Mouse (Mus musculus) C2C12 (cell line): Measurements from ENCODE around the gene Atp6v0e. TPM values are rescaled to one million over a fixed set of nuclear protein-coding genes. Genes with fewer than 3 reads are reported as not detected.

Experiments used
- H3K27me3 ChIP-seq: one replicate; pipeline ENCODE4 v1.6.1; 2011; ENCODE audit not compliant: control insufficient read depth, insufficient read depth, insufficient read length
- H3K36me3 ChIP-seq: one replicate; pipeline ENCODE4 v1.6.1; 2011; ENCODE audit not compliant: control insufficient read depth, insufficient read depth
- H3K4me3 ChIP-seq: one replicate; pipeline ENCODE4 v1.5.1; 2011; ENCODE audit warnings: mild to moderate bottlenecking, control low read depth; ENCODE audit not compliant: poor library complexity, insufficient read depth, severe bottlenecking
- H3K79me2 ChIP-seq: one replicate; pipeline ENCODE4 v1.6.1; 2011; ENCODE audit not compliant: control insufficient read depth, insufficient read depth
- H3K79me3 ChIP-seq: one replicate; pipeline ENCODE4 v1.6.1; 2011; ENCODE audit warnings: low read depth, control low read depth
- H3ac ChIP-seq: one replicate; pipeline ENCODE3; 2011; ENCODE audit warnings: low read depth; ENCODE audit not compliant: control insufficient read depth, insufficient read length
- CEBPB ChIP-seq: IDR thresholded peaks from one replicate; pipeline ENCODE4 v1.6.1; 2011; ENCODE audit warnings: low read depth, mild to moderate bottlenecking, control low read depth, moderate library complexity
- CTCF ChIP-seq: IDR thresholded peaks from one replicate; pipeline ENCODE4 v1.5.1; 2011; ENCODE audit not compliant: control insufficient read depth, insufficient read depth, insufficient read length
- FOSL1 ChIP-seq: IDR thresholded peaks from one replicate; pipeline ENCODE4 v1.8.0; 2011; ENCODE audit warnings: mild to moderate bottlenecking, low read length; ENCODE audit not compliant: poor library complexity, insufficient read depth, severe bottlenecking
- MAX ChIP-seq: IDR thresholded peaks from one replicate; pipeline ENCODE4 v1.6.1; 2011; ENCODE audit warnings: mild to moderate bottlenecking, control low read depth
- MYOD1 ChIP-seq: IDR thresholded peaks from one replicate; pipeline ENCODE4 v1.6.1; 2011; ENCODE audit warnings: low read depth; ENCODE audit not compliant: control insufficient read depth, insufficient read length
- MYOG ChIP-seq: IDR thresholded peaks from one replicate; pipeline ENCODE4 v1.6.1; 2011; ENCODE audit not compliant: control insufficient read depth, insufficient read length; ENCODE audit errors: extremely low read depth
- USF1 ChIP-seq: IDR thresholded peaks from one replicate; pipeline ENCODE4 v1.6.1; 2011; ENCODE audit warnings: low read depth, mild to moderate bottlenecking, control low read depth, moderate library complexity
- polyA plus RNA-seq: library from polyadenylated mRNA; unstranded; fragments of >200 nt; fragmentation: generic; extraction: Trizol; gene quantifications from one replicate; pipeline ENCODE4 v1.2.1, GENCODE M21; 2012; ENCODE audit warnings: missing spikeins

The Atp6v0e gene
- polyA plus RNA-seq, 1 experiment: 236 TPM

- H3K79me3 ChIP-seq: no peaks in the 10 kb centered on the region
- peaks cover 5% of the 10 kb centered on the region for H3K27me3 ChIP-seq
- H3ac ChIP-seq: no peak overlapping the region
- no peaks in the 10 kb centered on the region for H3K36me3 ChIP-seq
- H3K79me2 ChIP-seq: no peaks in the 10 kb centered on the region
- no peak overlapping the region for H3K4me3 ChIP-seq
- TF ChIP-seq MYOD1: no peak
- no peak for TF ChIP-seq FOSL1
- no peak for TF ChIP-seq MAX
These were observed 46.1 kb downstream of the Atp6v0e start for GRCm38 (mm10) chr17:26708993-26709590.

- Histone ChIP-seq H3K27me3 (peaks cover 5% of the 10 kb centered on the region), H3ac (no peak overlapping the region), H3K79me2 (no peaks in the 10 kb centered on the region), H3K4me3 (no peak overlapping the region), H3K36me3 (no peaks in the 10 kb centered on the region), H3K79me3 (no peaks in the 10 kb centered on the region)
- TF ChIP-seq MYOD1: no peak
- no peak for TF ChIP-seq MAX
- TF ChIP-seq USF1: no peak
- no peak for TF ChIP-seq CEBPB
- TF ChIP-seq MYOG: no peak
- no peak for TF ChIP-seq FOSL1
- no peak for TF ChIP-seq CTCF
These were observed 47.0 kb downstream of the Atp6v0e start for GRCm38 (mm10) chr17:26710049-26710448.

DNA sequence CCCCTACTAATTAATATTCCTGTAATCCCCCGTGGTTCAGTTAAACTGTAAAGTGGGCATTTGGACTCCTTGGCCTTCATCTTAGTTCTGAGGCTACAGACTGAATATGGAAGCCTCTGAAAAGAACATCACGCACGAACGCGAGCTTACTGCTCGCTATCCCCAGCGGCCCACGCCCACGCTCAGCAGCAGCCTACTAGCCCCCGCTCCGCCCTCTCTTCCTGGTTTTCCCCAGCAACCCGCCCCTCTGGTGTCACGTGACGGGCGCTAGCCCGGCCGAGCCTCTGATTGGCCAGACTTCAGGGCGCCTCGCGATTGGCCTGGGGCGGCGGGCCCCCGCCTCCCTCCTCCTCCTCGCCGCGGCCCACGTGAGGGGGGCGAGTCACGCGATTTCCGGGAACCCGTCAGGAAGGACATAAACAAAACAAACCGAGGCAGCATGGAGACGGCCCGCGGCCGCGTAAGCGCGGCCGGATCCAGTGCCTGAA is 52.3 kb downstream of the Atp6v0e start, which contains the start of gene Crebrf:
TSS of gene Crebrf (plus strand) at position 380 of the 488 bp plus-strand sequence.
- Histone ChIP-seq H3K4me3 (peak within 1 kb of the TSS; percentile 74), H3K79me2 (no peaks in the 10 kb centered on the region), H3K27me3 (peaks cover 3% of the 10 kb centered on the region), H3K79me3 (no peaks in the 10 kb centered on the region), H3ac (peak within 1 kb of the TSS; percentile 69), H3K36me3 (no peaks in the 10 kb centered on the region)
- TF ChIP-seq USF1 (peak; percentile 98), MAX (peak; percentile 96), MYOD1 (no peak)

GRCm38 (mm10) chr17:26715916-26716717 is 53.1 kb downstream of the Atp6v0e start:
- H3K36me3 ChIP-seq: no peaks in the 10 kb centered on the region
- H3ac ChIP-seq: peak overlapping the region; percentile 69
- no peaks in the 10 kb centered on the region for H3K79me3 ChIP-seq
- H3K4me3 ChIP-seq: peak overlapping the region; percentile 74
- H3K79me2 ChIP-seq: no peaks in the 10 kb centered on the region
- no peak for TF ChIP-seq CTCF
- no peak for TF ChIP-seq MYOG
- no peak for TF ChIP-seq MAX
- no peak for TF ChIP-seq FOSL1
- TF ChIP-seq MYOD1: no peak
- TF ChIP-seq CEBPB: no peak
- TF ChIP-seq USF1: no peak
- no peaks in the 10 kb centered on the region for H3K27me3 ChIP-seq

- H3K79me3 ChIP-seq: no peaks in the 10 kb centered on the region
- H3K4me3 ChIP-seq: no peak overlapping the region
- no peaks in the 10 kb centered on the region for H3K79me2 ChIP-seq
- H3ac ChIP-seq: no peak overlapping the region
- TF ChIP-seq MYOD1: no peak
- no peak for TF ChIP-seq USF1
- TF ChIP-seq CTCF: no peak
- TF ChIP-seq CEBPB: no peak
- no peak for TF ChIP-seq MAX
- no peak for TF ChIP-seq MYOG
- no peak for TF ChIP-seq FOSL1
- H3K36me3 ChIP-seq: no peaks in the 10 kb centered on the region
- no peaks in the 10 kb centered on the region for H3K27me3 ChIP-seq
These were observed 54.8 kb downstream of the Atp6v0e start for GRCm38 (mm10) chr17:26717868-26718267.
